Mouse (Mus musculus) embryonic fibroblast, embryonic 13.5 days (primary cell): ENCODE results near the gene Nectin4.

ENCODE experiments used
- CTCF ChIP-seq: IDR thresholded peaks from 2 replicates; pipeline ENCODE4 v1.5.1; 2011; ENCODE audit warnings: mild to moderate bottlenecking, control low read depth, low read length, moderate library complexity, borderline replicate concordance; ENCODE audit not compliant: insufficient read depth
- POLR2A ChIP-seq: IDR thresholded peaks from 2 replicates; pipeline ENCODE4 v1.6.1; 2011; ENCODE audit warnings: low read depth, mild to moderate bottlenecking, control low read depth, low read length, moderate library complexity

DNA sequence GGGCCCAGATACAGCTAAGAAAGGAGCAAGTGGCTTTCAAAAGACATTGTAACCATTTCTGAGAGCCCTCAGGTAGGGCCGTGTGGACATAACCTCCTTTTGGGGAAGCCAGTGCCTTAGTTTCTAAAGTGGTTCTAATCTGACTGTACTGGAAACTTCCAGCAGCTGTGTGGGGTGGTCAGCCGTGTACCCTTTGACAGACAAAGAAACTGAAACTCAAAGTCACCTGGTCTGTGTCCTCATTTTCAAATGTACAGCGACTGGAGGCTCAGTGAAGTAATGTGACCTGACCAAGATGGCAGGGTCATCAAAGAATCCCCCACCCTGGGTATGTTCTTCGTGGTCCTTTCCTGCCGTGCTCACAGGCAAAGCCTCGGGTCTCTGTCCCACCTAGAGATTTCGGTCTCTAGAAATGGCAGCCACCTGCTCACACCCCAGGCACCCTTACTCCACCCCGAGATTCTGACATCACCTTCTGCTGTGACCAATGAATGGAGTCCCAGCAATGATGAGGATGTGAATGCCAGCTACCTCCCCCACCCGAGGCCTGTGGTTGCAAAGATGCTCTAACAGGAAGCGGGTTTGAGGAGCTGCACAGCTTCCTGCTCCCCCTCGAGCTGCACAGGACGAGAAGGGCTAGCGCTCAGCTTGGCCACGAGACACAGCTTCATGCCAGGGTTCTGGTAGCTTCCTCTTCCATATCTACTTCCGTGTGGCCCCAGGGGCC, 18.6 kb downstream of the Nectin4 start, which contains the start of gene Arhgap30:
- no peak for TF ChIP-seq CTCF
- TF ChIP-seq POLR2A = no peak
